Mouse (Mus musculus) yolk sac, embryonic 10.5 days (tissue): ENCODE results near the gene Tex261.

ENCODE experiments used
- DNase-seq: peaks from one replicate; pipeline ENCODE4 v3.0.0-alpha.2; 2017; ENCODE audit warnings: low spot score

The Tex261 gene

DNA sequence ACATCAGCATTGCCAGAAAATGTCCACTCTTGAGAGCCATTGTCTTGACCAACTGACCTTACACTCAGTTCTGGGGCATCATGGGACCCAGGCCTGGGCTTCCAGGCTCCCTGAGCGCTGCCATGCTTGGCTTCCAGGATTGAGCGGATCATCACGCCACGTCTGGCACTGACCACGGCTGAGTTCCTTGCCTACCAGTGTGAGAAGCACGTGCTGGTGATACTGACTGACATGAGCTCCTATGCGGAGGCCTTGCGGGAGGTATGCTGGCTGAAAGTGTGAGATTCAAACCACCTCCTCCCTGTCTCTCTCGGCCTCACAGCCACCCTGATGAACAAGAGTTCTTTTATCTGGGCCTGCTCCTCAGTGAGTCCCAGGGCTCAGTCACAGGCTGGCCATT, 19.6 kb downstream of the Tex261 start:
- no peak for DNase-seq

GRCm38 (mm10) chr6:83750171-83750684, 25.4 kb downstream of the Tex261 start:
- peak; percentile 27 for DNase-seq

GRCm38 (mm10) chr6:83749286-83749685, 26.3 kb downstream of the Tex261 start:
- DNase-seq: no peak

- no peak for DNase-seq
Measured at GRCm38 (mm10) chr6:83745466-83745865, 30.1 kb downstream of the Tex261 start.

DNA sequence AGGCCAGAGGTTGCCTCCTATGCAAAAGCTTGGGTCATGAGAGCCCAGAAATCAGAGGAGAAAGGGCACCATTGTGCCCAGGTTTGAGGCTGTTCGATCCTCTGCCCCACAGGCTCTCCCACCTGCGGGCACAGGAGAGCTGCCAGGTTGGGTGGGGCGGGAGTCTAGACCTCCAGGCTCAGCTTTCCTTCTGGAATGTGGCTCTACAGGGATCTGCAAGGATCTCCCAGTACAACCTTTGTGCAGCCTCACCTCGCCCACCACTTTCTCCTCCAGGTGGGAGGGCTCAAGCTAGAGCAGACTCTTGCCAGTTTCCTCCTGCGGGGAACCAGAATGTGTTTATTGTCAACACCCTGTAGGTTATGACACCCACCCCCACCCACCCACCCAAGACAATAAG, 31.1 kb downstream of the Tex261 start:
- no peak for DNase-seq

DNA sequence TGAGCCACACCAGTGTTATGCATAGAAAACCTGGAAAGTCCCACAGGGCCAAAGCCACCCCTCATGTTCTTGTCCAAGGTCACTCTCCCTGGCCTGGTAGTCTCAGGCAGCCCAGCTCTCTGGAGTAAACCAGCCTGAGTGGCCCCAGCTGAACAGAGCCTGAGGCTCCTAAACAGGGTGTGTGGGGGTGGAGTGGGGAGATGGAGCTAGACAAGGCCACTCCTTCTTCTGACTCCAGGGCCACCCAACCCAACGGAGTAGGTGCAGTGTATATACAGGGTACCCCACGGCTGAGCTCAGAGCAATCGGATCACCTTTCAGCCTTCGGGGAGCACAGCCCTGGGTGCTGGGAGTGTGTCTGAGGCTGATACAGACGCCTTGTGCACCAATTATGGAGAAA, 31.5 kb downstream of the Tex261 start:
- no peak for DNase-seq

DNA sequence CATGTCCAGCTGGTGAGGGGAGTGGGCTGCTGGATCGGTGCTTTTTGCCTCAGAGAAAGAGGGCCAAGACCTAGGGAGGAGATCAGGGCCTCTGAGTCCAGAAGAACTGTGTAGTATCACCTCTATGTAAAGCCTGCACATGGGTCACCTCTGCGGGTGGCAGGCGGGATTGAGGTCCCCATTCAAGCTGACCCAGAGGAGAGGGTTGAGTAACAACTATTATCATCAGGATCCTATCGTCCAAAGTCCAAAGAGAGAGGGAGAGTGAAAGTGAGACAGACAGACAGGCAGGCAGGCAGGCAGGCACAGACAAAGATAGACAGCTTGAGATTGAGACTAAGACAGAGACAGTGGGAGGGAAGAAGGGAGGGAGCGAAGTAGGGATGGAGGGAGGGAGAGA, 32.4 kb downstream of the Tex261 start:
- no peak for DNase-seq

DNA sequence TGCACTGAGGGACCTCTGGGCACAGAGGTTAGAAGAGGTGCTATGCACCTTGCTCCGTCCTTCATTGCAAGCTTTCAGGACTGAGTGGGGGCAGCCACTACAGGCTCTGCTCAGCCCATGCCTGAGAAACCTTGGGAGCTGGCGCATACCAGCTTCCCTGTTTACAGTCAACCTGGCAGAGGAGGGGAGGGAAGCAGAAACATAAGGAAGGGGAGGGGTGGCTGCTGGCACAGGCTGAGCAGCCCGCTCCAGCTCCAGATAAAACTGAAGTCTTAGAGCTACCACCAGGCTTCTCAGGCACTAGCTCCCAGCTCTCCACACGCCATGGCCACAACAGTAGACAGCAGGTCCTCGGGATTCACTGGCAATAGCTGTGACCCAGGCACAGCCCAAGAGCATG, 32.9 kb downstream of the Tex261 start, which contains the start of gene Atp6v1b1:
Gene Atp6v1b1 (plus strand): TSS at position 230 of the 400 bp plus-strand sequence.
- no peak for DNase-seq

DNA sequence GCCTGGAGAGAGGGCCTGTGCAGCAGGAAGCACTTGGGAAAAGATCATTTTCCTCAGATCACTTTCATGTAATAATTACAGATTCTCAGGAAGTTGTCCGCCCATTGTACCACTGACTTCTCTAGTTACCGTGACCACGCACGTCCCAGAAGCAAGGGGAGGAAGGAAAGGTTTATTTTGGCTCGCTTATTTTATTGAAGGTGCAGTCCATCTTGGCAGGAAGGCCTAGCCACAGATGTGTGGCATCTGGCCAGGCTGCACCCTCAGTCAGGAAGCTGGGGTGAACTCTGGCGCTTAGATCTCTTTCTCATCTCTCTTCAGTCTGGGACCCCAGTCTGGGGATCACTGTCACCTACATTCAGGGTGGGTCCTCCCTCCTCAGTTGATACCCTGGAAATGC, 37.0 kb downstream of the Tex261 start:
- DNase-seq: no peak

DNA sequence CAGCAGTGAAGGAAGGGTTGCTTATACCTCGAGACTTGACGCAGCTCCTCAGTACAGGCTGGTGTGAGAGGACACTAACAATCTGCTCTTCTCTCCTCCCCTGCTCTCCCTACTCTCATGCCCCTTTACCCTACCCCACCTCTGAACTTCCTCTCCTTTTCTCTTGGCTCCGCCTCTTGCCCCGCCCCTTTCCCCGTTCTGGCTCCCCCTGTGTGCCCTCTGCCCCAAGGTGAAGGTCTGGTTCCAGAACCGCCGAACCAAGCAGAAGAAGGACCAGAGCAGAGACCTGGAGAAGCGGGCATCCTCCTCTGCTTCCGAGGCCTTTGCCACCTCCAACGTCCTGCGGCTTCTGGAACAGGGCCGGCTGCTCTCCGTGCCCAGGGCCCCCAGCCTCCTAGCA, 38.3 kb downstream of the Tex261 start:
- no peak for DNase-seq

- DNase-seq: no peak
Measured at GRCm38 (mm10) chr6:83731128-83731527, 44.5 kb downstream of the Tex261 start.

GRCm38 (mm10) chr6:83729350-83729970, 46.2 kb downstream of the Tex261 start:
- DNase-seq: no peak

- DNase-seq: no peak
Measured at GRCm38 (mm10) chr6:83728488-83728887, 47.1 kb downstream of the Tex261 start.

DNA sequence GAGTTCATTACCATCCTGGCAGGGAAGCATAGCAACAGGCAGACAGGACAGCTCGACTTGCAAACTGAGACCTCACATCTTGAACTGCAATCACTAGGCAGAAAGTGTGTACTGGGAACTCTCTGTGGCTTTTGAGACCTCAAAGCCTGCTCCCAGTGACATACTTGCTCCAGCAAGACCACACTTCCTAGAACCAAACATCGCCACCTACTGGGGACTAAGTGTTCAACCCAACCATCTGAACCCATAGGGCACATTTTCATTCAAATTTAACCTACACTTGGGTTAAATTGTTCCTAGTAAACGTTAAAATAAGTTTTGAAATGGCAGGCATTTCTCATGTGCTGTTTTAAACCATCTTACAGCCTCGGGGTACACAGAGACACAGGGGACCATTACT, 48.4 kb downstream of the Tex261 start:
- DNase-seq: no peak

DNA sequence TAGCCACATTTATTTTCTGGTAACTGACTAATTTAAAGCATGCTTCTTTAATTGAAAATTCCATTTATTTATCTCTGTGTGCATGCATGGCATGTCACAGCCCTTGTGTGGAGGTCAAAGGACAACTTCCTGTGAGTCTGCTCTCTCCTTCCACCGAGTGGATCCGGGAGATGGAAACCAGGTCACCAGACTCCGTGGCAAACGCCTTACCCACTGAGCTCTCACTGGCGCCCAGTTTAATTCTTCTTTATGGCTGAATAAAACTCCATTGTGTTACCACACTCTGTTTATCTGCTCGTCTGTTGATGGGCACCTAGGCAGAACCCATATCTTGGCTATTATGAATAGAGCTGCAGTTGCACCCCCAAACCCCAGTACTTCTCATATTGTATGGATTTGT, 53.1 kb downstream of the Tex261 start:
- DNase-seq: no peak
